Mouse (Mus musculus): ENCODE results near the gene Pramef20. TPM values are rescaled to one million over a fixed set of nuclear protein-coding genes. Genes with fewer than 3 reads are reported as not detected.
"Not testable (repeated sequence)": the region's sequence is repeated elsewhere in the genome, so short reads cannot be mapped to it uniquely, and the experiment has no call there.

Gene Pramef20
- total RNA-seq (2021) = not detected
- long read RNA-seq, experiment 1 = 0 reads
- long read RNA-seq, experiment 2 = 0 reads

- Histone ChIP-seq H3K4me3 (no peak within 1 kb of the TSS), H3K27ac (no peak within 1 kb of the TSS)
- no peak for DNase-seq (ENCODE audit: low spot score in 2 of 2)
- no peak for TF ChIP-seq CTCF (conservative IDR thresholded peaks at IDR 0.05)
Measured at GRCm38 (mm10) chr4:144377911-144378310, at the start of gene Pramef20. Pramef20 (minus strand) TSS chr4:144377933.

DNA sequence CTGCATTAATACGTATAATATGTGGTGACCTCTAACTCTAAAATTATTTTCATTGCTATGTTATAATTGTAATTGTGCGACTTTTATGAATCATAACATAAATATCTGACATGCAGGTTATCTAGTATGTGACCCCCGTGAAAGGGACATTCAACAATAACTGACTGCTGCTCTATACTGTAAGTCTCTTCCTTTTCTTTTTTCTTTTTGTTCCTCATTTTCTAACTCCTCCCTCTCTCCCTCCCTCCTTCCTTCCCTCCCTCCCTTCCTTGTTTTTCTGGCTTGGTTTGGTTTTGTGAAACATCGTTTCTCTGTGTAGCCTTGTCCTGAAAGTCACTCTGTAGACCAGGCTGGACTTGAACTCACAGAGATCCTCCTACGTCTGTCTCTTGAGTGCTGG lies 46.9 kb upstream of the Pramef20 start:
- DNase-seq (ENCODE audit: low spot score in 2 of 2) = no peak
- no peak for TF ChIP-seq CTCF (conservative IDR thresholded peaks at IDR 0.05)
- Histone ChIP-seq H3K4me3 (no peak overlapping the region), H3K27ac (no peak overlapping the region)

GRCm38 (mm10) chr4:144420644-144421043 lies 42.9 kb upstream of the Pramef20 start:
- Histone ChIP-seq H3K27ac (no peak overlapping the region), H3K4me3 (no peak overlapping the region)
- TF ChIP-seq CTCF (conservative IDR thresholded peaks at IDR 0.05) = no peak
- DNase-seq (ENCODE audit: low spot score in 2 of 2) = no peak

GRCm38 (mm10) chr4:144408290-144408689 lies 30.6 kb upstream of the Pramef20 start, which contains the start of gene Pramef12:
Pramef12 (minus strand) TSS chr4:144408464.
- no peak for DNase-seq (ENCODE audit: low spot score in 2 of 2)
- Histone ChIP-seq H3K4me3 (no peak within 1 kb of the TSS), H3K27ac (no peak within 1 kb of the TSS)
- no peak for TF ChIP-seq CTCF (conservative IDR thresholded peaks at IDR 0.05)

GRCm38 (mm10) chr4:144406261-144406660 lies 28.5 kb upstream of the Pramef20 start:
- Histone ChIP-seq H3K27ac (no peak overlapping the region), H3K4me3 (no peak overlapping the region)
- no peak for DNase-seq (ENCODE audit: low spot score in 2 of 2)
- TF ChIP-seq CTCF (conservative IDR thresholded peaks at IDR 0.05) = no peak

GRCm38 (mm10) chr4:144404456-144405086 lies 26.8 kb upstream of the Pramef20 start:
- Histone ChIP-seq H3K4me3 (no peak overlapping the region), H3K27ac (no peak overlapping the region)
- no peak for DNase-seq (ENCODE audit: low spot score in 2 of 2)
- no peak for TF ChIP-seq CTCF (conservative IDR thresholded peaks at IDR 0.05)

DNA sequence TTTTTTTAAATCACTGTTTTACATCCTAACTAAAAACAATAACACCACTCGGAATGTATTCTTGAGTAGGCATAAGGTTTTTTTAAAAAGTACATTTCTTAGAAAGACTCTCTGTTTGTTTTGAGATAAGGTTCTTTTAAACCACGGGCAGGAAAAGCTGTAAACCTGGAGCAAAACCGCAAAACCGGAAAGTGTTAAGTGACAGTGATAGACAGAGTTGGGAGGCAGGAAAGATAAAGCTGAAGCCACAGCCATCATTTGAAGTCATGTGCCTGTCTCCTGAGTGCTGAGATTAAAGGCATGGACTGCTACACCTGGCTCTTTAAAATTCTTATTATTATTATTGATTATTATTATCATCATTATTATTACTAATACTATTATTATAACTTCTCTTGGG lies 25.0 kb upstream of the Pramef20 start:
- DNase-seq (ENCODE audit: low spot score in 2 of 2) = no peak
- no peak for TF ChIP-seq CTCF (conservative IDR thresholded peaks at IDR 0.05)
- no peak overlapping the region for H3K27ac ChIP-seq
- H3K4me3 ChIP-seq = no peak overlapping the region

DNA sequence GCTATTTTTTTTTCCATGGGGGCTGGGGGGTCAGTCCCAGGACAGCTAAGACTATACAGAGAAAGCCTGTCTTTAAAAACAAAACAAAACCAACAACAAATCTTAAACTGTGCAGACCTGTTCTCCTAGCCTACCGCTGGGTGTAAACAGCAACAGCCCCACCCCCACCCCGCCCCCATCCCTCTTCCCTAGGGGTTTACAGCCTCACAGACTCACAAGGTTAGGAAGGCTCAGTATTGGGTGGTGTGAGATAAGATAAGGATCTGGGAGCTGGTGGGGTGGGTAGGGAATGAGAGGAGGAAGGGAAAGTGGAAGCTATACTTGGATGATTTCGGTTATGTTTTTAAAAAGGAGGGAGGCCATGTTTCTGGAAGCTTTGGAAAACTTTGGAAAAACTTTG lies 18.6 kb upstream of the Pramef20 start:
- no peak overlapping the region for H3K4me3 ChIP-seq
- no peak overlapping the region for H3K27ac ChIP-seq
- no peak for TF ChIP-seq CTCF (conservative IDR thresholded peaks at IDR 0.05)
- DNase-seq (ENCODE audit: low spot score in 2 of 2) = no peak

GRCm38 (mm10) chr4:144357642-144358041 lies 20.1 kb downstream of the Pramef20 start, which contains the start of gene Gm13119:
Gm13119 (plus strand) TSS chr4:144357942.
- not testable (repeated sequence) for H3K27ac ChIP-seq; DNase-seq (ENCODE audit: low spot score in 2 of 2)

GRCm38 (mm10) chr4:144335856-144336255 lies 41.9 kb downstream of the Pramef20 start:
- not testable (repeated sequence) for H3K4me3 ChIP-seq; H3K27ac ChIP-seq; DNase-seq (ENCODE audit: low spot score in 2 of 2)

More at GRCm38 (mm10) chr4:144357642-144358041, 20.1 kb downstream of the Pramef20 start, which contains the start of gene Gm13119:
- not testable (repeated sequence) for H3K4me3 ChIP-seq

- not testable (repeated sequence) for H3K27ac ChIP-seq; DNase-seq (ENCODE audit: low spot score in 2 of 2); H3K4me3 ChIP-seq
Measured at GRCm38 (mm10) chr4:144329949-144330348, 47.8 kb downstream of the Pramef20 start, which contains the start of gene Gm13128. Gm13128 (plus strand) TSS chr4:144330249.

Other genes starting within 250 kb of the Pramef20 start
- not detected for gene Oog3, start 215.3 kb downstream of the Pramef20 start, total RNA-seq (2021)
- not detected for gene Oog2, start 187.2 kb downstream of the Pramef20 start, total RNA-seq (2021)
- not detected for gene C87977, start 164.6 kb downstream of the Pramef20 start, total RNA-seq (2021)
- gene Pramel5, start 97.4 kb downstream of the Pramef20 start, total RNA-seq (2021) = not detected
- not detected for gene Gm13128, start 47.7 kb downstream of the Pramef20 start, total RNA-seq (2021)
- not detected for gene Gm13119, start 20.0 kb downstream of the Pramef20 start, total RNA-seq (2021)
- gene Pramef12, start 30.5 kb upstream of the Pramef20 start, total RNA-seq (2021) = not detected
- gene 1700012P22Rik, start 60.8 kb upstream of the Pramef20 start, total RNA-seq (2021) = not detected
- not detected for gene Gm9944, start 75.4 kb upstream of the Pramef20 start, total RNA-seq (2021)
- not detected for gene Aadacl3, start 85.8 kb upstream of the Pramef20 start, total RNA-seq (2021)
- gene 9430007A20Rik, start 141.9 kb upstream of the Pramef20 start, total RNA-seq (2021) = not detected
- gene Gm13124, start 187.2 kb upstream of the Pramef20 start, total RNA-seq (2021) = not detected
- gene Aadacl4, start 235.8 kb upstream of the Pramef20 start, total RNA-seq (2021) = not detected